Mouse (Mus musculus) ovary, postnatal 14 days (tissue): ENCODE results near the gene B4galnt2.

Source experiments
- DNase-seq: peaks from one replicate; pipeline ENCODE4 v3.0.0; 2022; ENCODE audit warnings: low spot score

The B4galnt2 gene

DNA sequence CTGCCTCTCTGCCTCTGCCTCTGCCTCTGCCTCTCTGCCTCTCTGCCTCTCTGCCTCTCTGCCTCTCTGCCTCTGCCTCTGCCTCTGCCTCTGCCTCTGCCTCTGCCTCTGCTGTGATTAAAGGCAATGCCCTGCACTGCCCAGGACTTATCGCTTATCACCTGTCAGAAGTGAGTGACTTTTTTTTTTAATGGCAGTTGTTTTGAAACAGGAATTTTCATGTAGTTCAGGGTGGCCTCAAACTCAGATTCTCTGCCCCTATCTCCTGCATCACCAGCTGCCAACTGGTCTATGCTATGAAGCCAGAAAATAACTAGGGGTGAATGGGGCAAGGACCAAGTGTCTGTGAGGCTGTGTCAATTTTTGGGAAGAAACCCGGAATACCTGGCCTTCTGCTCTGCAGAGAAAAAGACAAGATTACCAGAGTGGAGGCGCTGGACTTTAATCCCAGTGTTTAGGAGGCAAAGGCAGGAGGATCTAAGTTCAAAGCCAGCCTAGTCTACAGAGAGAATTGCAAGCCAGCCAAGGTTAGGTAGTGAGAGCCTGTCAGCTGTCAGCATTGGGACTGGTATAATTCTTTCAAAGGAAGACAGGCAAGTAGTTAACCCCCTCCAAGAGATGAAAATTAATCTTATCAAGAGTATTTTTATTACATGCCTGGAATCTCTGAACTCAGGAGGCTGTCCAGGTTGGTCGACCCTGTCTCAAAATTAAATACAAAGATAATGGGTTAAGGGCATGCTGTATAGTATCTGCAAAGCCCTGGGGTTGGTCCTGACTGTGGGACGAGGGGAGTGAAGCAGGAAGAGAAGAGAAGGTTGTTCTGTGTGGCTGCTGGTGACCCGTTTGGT, 88.1 kb downstream of the B4galnt2 start:
- no peak for DNase-seq

DNA sequence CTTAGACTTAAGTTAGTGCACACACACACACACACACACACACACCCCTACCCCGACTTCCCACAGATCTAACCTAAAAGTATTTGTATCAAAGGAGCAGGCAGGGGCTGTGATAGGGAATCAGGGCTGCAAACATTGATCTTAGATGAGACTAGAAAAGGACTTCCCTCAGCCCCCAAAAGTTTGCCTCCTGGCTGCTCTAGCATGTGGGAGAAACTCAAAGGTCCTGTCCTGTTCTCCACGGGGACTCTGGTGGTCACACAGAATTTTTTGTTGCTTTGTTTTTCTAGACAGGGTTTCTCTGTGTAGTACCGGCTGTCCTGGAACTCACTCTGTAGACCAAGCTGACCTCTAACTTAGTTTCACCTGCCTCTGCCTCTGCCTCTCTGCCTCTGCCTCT, 89.1 kb downstream of the B4galnt2 start:
- no peak for DNase-seq

DNA sequence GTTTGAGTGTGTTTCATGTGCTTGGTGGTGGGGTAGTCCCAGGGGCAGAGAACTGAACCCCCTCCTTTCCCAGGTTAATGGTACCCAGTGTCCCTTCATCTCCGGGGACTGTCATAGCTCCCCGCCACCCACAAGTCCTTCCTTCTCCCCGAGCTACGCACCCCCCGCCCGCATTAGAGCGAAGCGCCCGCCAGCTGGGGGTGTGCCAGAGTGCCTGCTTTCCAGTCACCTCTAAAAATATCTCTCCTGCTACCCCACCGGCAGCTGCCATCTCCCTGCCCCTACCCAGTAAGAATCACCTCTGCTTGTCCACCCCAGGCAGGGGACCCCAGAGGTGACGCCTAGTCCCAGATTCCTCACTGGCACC, 89.8 kb downstream of the B4galnt2 start:
- DNase-seq, result no peak

DNA sequence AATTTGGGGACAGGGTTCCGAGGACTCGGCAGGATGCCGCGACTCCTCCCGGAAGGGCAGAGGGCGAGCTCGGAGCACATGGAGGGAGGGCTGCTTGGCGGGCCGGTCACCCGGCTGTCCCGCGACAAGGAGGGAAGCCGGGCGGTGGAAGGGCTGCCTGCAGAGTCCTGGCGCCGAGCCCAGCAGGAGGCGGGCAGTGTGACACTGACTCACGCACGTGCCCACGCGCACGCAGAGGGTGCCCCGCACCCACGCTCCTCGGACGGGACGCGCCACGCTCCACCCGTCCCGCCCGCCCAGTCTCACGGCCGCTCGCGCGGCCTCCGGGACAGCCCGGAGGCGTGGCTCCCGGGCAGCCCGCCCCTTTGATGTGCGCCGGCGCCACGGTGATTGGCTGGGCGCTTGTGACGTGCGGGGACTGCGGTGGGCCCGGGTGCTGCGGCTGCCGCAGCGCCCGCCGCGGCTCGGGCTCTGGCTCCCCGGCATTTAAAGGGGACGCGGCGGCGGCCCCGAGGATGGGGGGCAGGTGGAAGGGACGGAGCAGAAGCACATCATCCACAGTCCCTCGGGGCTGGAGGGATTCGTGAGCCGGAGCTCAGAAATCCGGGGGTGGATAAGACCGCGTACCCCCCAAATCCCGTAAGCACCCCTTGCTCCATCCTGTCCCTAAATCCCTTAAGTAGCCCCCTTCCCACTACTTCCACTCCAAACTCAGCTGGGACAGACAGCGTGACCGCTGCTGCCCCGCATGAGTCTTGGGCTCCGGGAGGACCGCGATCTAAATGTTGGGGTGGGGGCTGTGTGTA, 90.4 kb downstream of the B4galnt2 start, which contains the start of gene Phospho1:
Phospho1 (plus strand) TSS at position 429 of the 806 bp plus-strand sequence.
- peak; percentile 86 for DNase-seq

DNA sequence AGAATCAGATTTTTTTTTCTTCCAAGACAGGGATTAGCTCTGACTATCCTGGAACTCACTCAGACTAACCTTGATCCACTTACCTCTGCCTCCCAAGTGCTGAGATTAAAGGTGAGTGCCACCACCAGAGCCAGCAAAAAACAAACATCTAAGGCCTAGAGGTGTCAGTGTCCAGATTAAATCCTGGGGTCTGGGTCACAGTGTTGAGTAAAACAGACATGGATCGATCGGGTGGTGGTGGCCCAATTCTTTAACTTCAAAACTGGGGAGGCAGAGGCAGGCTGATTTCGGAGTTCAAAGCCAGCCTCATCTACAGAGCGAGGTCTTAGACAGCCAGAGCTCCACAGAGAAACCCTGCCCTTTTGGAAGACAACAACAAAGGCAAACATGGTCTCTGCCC, 92.3 kb downstream of the B4galnt2 start:
- no peak for DNase-seq

DNA sequence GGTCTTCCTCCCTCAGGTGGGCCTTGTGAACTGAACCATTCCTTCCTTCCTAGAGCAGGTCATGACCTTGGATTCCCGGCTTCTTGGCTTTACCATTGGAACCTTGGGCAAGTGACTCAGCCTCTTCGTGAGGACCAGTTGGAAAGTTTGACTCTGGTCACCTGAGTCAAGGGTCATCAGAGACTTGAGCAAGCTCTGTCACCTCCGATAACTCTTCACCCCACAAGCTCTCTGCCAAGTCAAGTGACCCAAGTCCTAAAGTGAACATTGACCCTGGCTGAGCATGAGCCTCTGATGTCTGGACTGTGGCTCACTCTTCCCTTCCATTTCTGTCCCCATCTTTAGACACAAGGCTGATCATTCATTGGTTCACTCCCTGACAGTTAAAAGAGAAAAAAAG, 93.2 kb downstream of the B4galnt2 start:
- DNase-seq, result no peak

DNA sequence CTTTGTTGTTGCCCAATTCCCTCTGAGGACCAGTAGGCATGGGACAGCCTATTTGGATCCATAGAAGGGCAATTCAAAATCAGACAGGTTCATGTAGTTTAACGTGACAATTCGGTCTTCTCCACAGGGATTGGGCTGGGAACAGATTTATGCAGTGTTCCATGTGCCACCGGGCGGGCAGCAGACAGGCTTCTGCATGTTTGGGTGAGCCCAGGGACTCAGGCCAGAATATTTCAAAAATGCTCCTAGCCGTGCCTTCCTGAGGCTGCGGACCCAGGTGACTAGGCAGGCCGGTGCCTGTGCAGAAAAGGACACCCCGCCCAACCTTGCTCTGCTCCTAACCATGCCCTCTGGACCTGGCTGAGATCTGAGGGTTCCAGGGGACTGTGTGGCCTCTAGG, 95.6 kb downstream of the B4galnt2 start:
- DNase-seq, result no peak
